Mouse (Mus musculus): ENCODE results near the gene Olfr1055.
"Not testable (repeated sequence)": the region's sequence is repeated elsewhere in the genome, so short reads cannot be mapped to it uniquely, and the experiment has no call there.

Gene Olfr1055

DNA sequence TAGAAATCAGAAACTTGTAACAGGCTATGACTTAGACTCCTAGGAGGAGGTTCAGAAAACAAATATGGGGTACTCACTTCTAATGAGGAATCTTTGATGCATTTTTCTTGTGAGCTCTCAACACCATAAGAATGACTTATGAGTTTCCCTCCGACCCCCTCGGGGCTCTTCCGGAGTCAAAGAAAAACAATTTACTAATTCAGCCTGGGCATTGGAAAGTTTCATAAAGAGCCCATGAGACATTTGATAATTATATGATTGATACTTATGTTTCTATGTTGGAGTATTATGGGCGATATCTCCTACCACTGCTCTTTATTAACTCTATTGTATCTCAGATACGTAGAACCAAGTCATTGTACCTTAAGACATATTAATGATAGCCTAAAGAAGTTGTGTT, at the start of gene Olfr1055:
Olfr1055 (minus strand) TSS at position 101 of the 400 bp plus-strand sequence.
- DNase-seq: no peak

GRCm38 (mm10) chr2:86395114-86395513, 45.0 kb upstream of the Olfr1055 start:
- no peak for DNase-seq

DNA sequence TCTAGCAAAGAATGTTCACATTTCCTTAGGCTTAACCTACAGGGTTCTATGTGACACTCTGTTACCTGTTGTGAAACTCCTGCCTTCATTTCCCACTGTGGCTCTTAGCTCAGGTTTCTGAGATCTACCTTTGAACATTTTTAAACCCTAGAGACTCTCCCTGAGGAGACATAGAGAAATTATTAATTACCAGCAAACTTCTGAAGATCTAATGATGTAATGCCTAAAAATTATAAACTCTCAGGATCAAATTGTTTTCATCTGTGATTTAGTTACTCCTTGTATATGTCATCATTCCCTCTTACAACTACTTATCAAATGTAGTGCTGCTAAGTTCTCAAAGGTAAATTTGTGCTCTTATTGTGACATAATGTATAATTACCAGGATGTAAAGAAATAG, 38.4 kb upstream of the Olfr1055 start, which contains the start of gene Olfr1058:
Olfr1058 (minus strand) TSS at position 101 of the 400 bp plus-strand sequence.
- not testable (repeated sequence) for DNase-seq

GRCm38 (mm10) chr2:86378293-86378692, 28.2 kb upstream of the Olfr1055 start, which contains the start of gene Olfr1057:
Olfr1057 (minus strand) TSS chr2:86378393.
- DNase-seq: no peak

- not testable (repeated sequence) for DNase-seq
Measured at GRCm38 (mm10) chr2:86366342-86366741, 16.3 kb upstream of the Olfr1055 start.

- no peak for DNase-seq
Measured at GRCm38 (mm10) chr2:86362369-86362768, 12.3 kb upstream of the Olfr1055 start, which contains the start of gene Olfr1056. Olfr1056 (minus strand) TSS chr2:86362469.

DNA sequence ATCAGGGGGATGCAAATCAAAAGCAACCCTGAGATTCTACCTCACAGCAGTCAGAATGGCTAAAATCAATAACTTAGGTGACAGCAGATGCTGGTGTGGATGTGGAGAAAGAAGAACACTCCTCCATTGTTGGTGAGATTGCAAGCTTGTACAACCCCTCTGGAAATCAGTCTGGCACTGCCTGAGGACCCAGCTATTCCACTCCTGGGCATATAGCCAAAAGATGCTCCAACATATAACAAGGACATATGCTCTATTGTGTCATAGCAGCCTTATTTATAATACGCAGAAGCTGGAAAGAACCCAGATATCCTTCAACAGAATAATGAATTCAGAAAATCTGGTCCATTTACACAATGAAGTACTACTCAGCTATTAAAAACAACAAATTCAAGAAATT, 1.7 kb upstream of the Olfr1055 start:
- not testable (repeated sequence) for DNase-seq

- no peak for DNase-seq
Measured at GRCm38 (mm10) chr2:86335333-86335732, 14.8 kb downstream of the Olfr1055 start, which contains the start of gene Olfr1054. Olfr1054 (minus strand) TSS chr2:86335433.

DNA sequence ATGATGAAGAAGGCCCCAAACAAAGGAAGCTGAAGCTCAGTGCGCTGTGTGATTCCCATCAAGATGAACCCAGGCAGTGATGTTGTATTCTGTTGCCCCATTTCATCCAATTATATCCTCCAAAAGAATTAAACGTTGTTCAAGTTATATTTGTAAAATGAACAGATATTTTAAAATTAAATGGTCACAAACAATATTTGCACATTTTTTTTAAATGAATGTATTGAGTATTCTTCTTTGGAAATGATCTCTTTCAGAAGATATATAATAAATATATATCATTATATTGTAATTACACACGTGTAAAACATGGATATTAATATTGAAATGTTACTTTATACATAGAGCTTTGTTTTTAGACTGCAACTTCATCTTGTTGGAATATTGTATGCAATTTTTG, 34.9 kb downstream of the Olfr1055 start, which contains the start of gene Olfr1053:
Olfr1053 (minus strand) TSS at position 101 of the 400 bp plus-strand sequence.
- DNase-seq: no peak
